Mouse (Mus musculus): Measurements from ENCODE around the gene Psme2. TPM values are rescaled to one million over a fixed set of nuclear protein-coding genes. Genes with fewer than 3 reads are reported as not detected.

The Psme2 gene
- total and polyA plus RNA-seq, 2 experiments from 2014 or later: 69.6 to 184 TPM

DNA sequence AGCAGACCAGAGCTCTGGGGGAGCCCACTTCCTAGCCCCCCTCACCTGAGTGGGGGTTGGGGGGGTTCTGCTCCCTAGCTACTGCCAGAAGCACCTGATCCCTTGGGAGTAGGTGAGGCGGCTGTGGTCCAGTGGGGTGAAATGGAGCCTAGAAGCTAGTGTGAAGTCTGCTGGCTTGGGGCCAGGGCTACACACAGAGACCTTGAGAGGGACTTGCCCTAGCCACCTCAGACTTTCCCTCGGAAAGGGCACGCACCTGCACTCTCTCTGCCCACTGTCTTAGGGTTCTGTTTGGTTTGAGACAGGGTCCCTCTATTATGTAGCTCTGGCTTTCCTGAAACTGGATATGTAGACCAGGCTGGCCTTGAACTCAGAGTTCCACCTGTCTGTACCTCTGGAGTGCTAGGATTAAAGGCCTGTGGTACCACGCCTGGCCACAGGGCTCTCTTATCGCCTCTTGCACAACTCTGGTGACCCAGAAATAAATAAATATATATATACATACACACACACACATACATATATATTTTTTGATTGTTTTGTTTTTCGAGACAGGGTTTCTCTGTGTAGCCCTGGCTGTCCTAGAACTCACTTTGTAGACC lies 12.1 kb downstream of the Psme2 start:
- H3K4me2 ChIP-seq (ENCODE audit: low read depth, low read length, poor library complexity, severe bottlenecking): peak overlapping the region; percentile 64
- H3K4me3 ChIP-seq (ENCODE audit: low read depth, low read length): peak overlapping the region; percentile 48
- H3K9ac ChIP-seq (replicated peaks; ENCODE audit: low read length, poor library complexity, severe bottlenecking): peak overlapping the region; percentile 72
- DNase-seq (ENCODE audit: low spot score): peak; percentile 58
- WGBS: 29% methylated on average over 6 of the region's 6 CpGs
- no peaks in the 10 kb centered on the region for H3K4me1 ChIP-seq (ENCODE audit: insufficient read depth, low read length)
- no peaks in the 10 kb centered on the region for H3K9me3 ChIP-seq (ENCODE audit: low read length)
- H3K36me3 ChIP-seq (ENCODE audit: insufficient read depth, low read length): peaks cover 13% of the 10 kb centered on the region
- no peak for TF ChIP-seq CTCF (IDR thresholded peaks at IDR 0.05)
- no peaks in the 10 kb centered on the region for H3K27me3 ChIP-seq (ENCODE audit: insufficient read depth, low read length)
- ATAC-seq (ENCODE audit: low FRiP score): peak; percentile 17
- peak overlapping the region; percentile 77 for H3K27ac ChIP-seq (ENCODE audit: low read depth, low read length)

- no peaks in the 10 kb centered on the region for H3K9me3 ChIP-seq (ENCODE audit: low read length)
- H3K4me3 ChIP-seq (ENCODE audit: low read depth, low read length): peak within 1 kb of the TSS; percentile 48
- peaks cover 13% of the 10 kb centered on the region for H3K36me3 ChIP-seq (ENCODE audit: insufficient read depth, low read length)
- peak within 1 kb of the TSS; percentile 64 for H3K4me2 ChIP-seq (ENCODE audit: low read depth, low read length, poor library complexity, severe bottlenecking)
- no peaks in the 10 kb centered on the region for H3K27me3 ChIP-seq (ENCODE audit: insufficient read depth, low read length)
- H3K4me1 ChIP-seq (ENCODE audit: insufficient read depth, low read length): no peaks in the 10 kb centered on the region
- ATAC-seq (ENCODE audit: low FRiP score): peak; percentile 89
- peak within 1 kb of the TSS; percentile 72 for H3K9ac ChIP-seq (replicated peaks; ENCODE audit: low read length, poor library complexity, severe bottlenecking)
- H3K27ac ChIP-seq (ENCODE audit: low read depth, low read length): peak within 1 kb of the TSS; percentile 77
- DNase-seq (ENCODE audit: low spot score): peak; percentile 92
- TF ChIP-seq CTCF (IDR thresholded peaks at IDR 0.05): no peak
- under 1% methylated on average over 28 of the region's 32 CpGs for WGBS
Observed at GRCm38 (mm10) chr14:55577871-55578667, 12.8 kb downstream of the Psme2 start, which contains the start of gene Psme1. Psme1 (plus strand) TSS chr14:55578123.

DNA sequence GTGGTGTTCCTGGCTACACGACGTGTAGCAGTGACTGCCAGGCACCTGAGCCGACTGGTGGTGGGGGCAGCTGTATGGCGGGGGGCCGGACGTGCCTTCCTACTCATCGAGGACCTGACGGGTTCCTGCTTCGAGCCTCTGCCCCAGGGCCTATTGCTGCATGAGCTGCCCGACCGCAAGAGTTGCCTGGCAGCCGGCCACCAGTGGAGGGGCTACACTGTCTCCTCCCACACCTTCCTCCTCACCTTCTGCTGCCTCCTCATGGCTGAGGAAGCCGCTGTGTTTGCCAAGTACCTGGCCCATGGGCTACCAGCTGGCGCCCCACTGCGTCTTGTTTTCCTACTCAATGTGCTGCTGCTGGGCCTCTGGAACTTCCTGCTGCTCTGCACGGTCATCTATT lies 14.5 kb downstream of the Psme2 start:
- Histone ChIP-seq H3K9ac (replicated peaks; ENCODE audit: low read length, poor library complexity, severe bottlenecking) (no peak overlapping the region), H3K4me1 (ENCODE audit: insufficient read depth, low read length) (no peaks in the 10 kb centered on the region), H3K27ac (ENCODE audit: low read depth, low read length) (no peak overlapping the region), H3K27me3 (ENCODE audit: insufficient read depth, low read length) (no peaks in the 10 kb centered on the region), H3K4me3 (ENCODE audit: low read depth, low read length) (no peak overlapping the region), H3K36me3 (ENCODE audit: insufficient read depth, low read length) (peaks cover 7% of the 10 kb centered on the region), H3K9me3 (ENCODE audit: low read length) (no peaks in the 10 kb centered on the region), H3K4me2 (ENCODE audit: low read depth, low read length, poor library complexity, severe bottlenecking) (no peak overlapping the region)
- ATAC-seq (ENCODE audit: low FRiP score) (no peak), DNase-seq (ENCODE audit: low spot score) (no peak)
- WGBS: 84% methylated on average over 16 of the region's 16 CpGs
- no peak for TF ChIP-seq CTCF (IDR thresholded peaks at IDR 0.05)

GRCm38 (mm10) chr14:55575711-55576110 lies 15.2 kb downstream of the Psme2 start:
- WGBS: 84% methylated on average over 13 of the region's 13 CpGs
- no peak for TF ChIP-seq CTCF (IDR thresholded peaks at IDR 0.05)
- no peaks in the 10 kb centered on the region for H3K9me3 ChIP-seq (ENCODE audit: low read length)
- no peaks in the 10 kb centered on the region for H3K4me1 ChIP-seq (ENCODE audit: insufficient read depth, low read length)
- DNase-seq (ENCODE audit: low spot score) (no peak), ATAC-seq (ENCODE audit: low FRiP score) (no peak)
- H3K9ac ChIP-seq (replicated peaks; ENCODE audit: low read length, poor library complexity, severe bottlenecking): no peak overlapping the region
- H3K4me3 ChIP-seq (ENCODE audit: low read depth, low read length): no peak overlapping the region
- H3K27me3 ChIP-seq (ENCODE audit: insufficient read depth, low read length): no peaks in the 10 kb centered on the region
- no peak overlapping the region for H3K4me2 ChIP-seq (ENCODE audit: low read depth, low read length, poor library complexity, severe bottlenecking)
- no peak overlapping the region for H3K27ac ChIP-seq (ENCODE audit: low read depth, low read length)
- H3K36me3 ChIP-seq (ENCODE audit: insufficient read depth, low read length): peaks cover 4% of the 10 kb centered on the region; the same call in 1 of the 2 replicates

DNA sequence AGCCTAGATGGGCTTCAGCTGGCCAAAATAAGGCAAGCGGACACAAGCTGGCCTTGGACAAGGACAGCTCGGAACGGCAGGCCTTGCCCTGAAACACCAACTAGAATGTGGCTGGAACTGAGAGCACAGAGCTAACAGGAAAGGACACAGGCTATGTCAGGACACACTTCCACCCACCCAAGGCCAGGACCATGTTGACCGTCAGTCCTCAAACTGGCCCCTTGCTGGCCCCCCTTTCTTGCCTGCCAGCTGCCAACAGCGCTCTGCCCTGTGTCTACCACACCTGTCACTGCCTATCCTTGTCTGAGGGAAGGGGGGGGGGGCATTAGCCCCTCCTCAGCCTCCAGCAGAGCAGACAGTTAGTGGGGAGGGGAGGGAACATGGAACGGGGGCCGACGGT lies 15.6 kb downstream of the Psme2 start, which contains the start of gene Fitm1:
Gene Fitm1, plus strand, starts transcription at position 316 of the 400 bp plus-strand sequence.
- Histone ChIP-seq H3K36me3 (ENCODE audit: insufficient read depth, low read length) (peaks cover 3% of the 10 kb centered on the region; the same call in 1 of the 2 replicates), H3K4me1 (ENCODE audit: insufficient read depth, low read length) (no peaks in the 10 kb centered on the region), H3K9me3 (ENCODE audit: low read length) (no peaks in the 10 kb centered on the region), H3K4me2 (ENCODE audit: low read depth, low read length, poor library complexity, severe bottlenecking) (no peak within 1 kb of the TSS), H3K27ac (ENCODE audit: low read depth, low read length) (no peak within 1 kb of the TSS), H3K27me3 (ENCODE audit: insufficient read depth, low read length) (no peaks in the 10 kb centered on the region), H3K9ac (replicated peaks; ENCODE audit: low read length, poor library complexity, severe bottlenecking) (no peak within 1 kb of the TSS), H3K4me3 (ENCODE audit: low read depth, low read length) (no peak within 1 kb of the TSS)
- no peak for TF ChIP-seq CTCF (IDR thresholded peaks at IDR 0.05)
- WGBS: 79% methylated on average over 8 of the region's 8 CpGs
- ATAC-seq (ENCODE audit: low FRiP score) (no peak), DNase-seq (ENCODE audit: low spot score) (no peak)

- Histone ChIP-seq H3K4me1 (ENCODE audit: insufficient read depth, low read length) (no peaks in the 10 kb centered on the region), H3K9me3 (ENCODE audit: low read length) (no peaks in the 10 kb centered on the region), H3K9ac (replicated peaks; ENCODE audit: low read length, poor library complexity, severe bottlenecking) (no peak overlapping the region), H3K36me3 (ENCODE audit: insufficient read depth, low read length) (peaks cover 35% of the 10 kb centered on the region), H3K27me3 (ENCODE audit: insufficient read depth, low read length) (no peaks in the 10 kb centered on the region), H3K4me2 (ENCODE audit: low read depth, low read length, poor library complexity, severe bottlenecking) (no peak overlapping the region), H3K27ac (ENCODE audit: low read depth, low read length) (no peak overlapping the region), H3K4me3 (ENCODE audit: low read depth, low read length) (no peak overlapping the region)
- no peak for TF ChIP-seq CTCF (IDR thresholded peaks at IDR 0.05)
- ATAC-seq (ENCODE audit: low FRiP score) (no peak), DNase-seq (ENCODE audit: low spot score) (no peak)
Observed at GRCm38 (mm10) chr14:55571760-55572159, 19.2 kb downstream of the Psme2 start.
